Mouse (Mus musculus) layer of hippocampus, adult 11-12 months (tissue): ENCODE measurements at regions not wholly inside any gene's neighbourhood (a gene's known extent, or its start where the extent isn't known, plus 50 kb on each side); places are given as distances from the start of the nearest gene placed in this dataset.

Source experiments
- DNase-seq: peaks from one replicate; pipeline ENCODE4 v3.0.0; 2022; ENCODE audit warnings: low spot score

GRCm38 (mm10) chr3:129449928-129450327, 82.2 kb upstream of the Elovl6 start:
- no peak for DNase-seq

GRCm38 (mm10) chr3:129450671-129451070, 81.5 kb upstream of the Elovl6 start:
- DNase-seq = no peak

- no peak for DNase-seq
Observed at GRCm38 (mm10) chr3:129470088-129470487, 62.1 kb upstream of the Elovl6 start.

GRCm38 (mm10) chr3:129471332-129471731, 60.8 kb upstream of the Elovl6 start:
- DNase-seq = no peak

GRCm38 (mm10) chr3:129472008-129472407, 60.1 kb upstream of the Elovl6 start:
- no peak for DNase-seq

- no peak for DNase-seq
Observed at GRCm38 (mm10) chr3:129474451-129474850, 57.7 kb upstream of the Elovl6 start.

GRCm38 (mm10) chr3:129476250-129476649, 55.9 kb upstream of the Elovl6 start:
- DNase-seq = no peak

GRCm38 (mm10) chr3:129478093-129478492, 54.1 kb upstream of the Elovl6 start:
- DNase-seq = no peak

GRCm38 (mm10) chr3:129481293-129481692, 50.9 kb upstream of the Elovl6 start:
- no peak for DNase-seq
